ENCODE assay signal across 8 mouse cellular contexts in genomic region chr5:149831122-149831861, GRCm38 (mm10).
DNase-seq lines count a peak whose midpoint lies in the region; ATAC-seq and TF ChIP-seq lines count a peak whose summit lies in the region.

No protein-coding gene starts in this region.

- peak overlapping the region; percentile 44 for H3K4me3 ChIP-seq in forebrain, embryonic 16.5 days (replicated peaks; ENCODE audit: low read length)
- peak overlapping the region; percentile 55 for H3K4me3 ChIP-seq in layer of hippocampus, adult 2 months

- H3K36me3 ChIP-seq in forebrain, embryonic 16.5 days (ENCODE audit: control insufficient read depth, insufficient read depth) = no peaks in the 10 kb centered on the region

- no peaks in the 10 kb centered on the region for H3K27me3 ChIP-seq in forebrain, embryonic 16.5 days (replicated peaks; ENCODE audit: control insufficient read depth, insufficient read depth, low read length)

- peak overlapping the region; percentile 62 for H3K4me2 ChIP-seq in forebrain, embryonic 16.5 days (ENCODE audit: low read length)

- 3% methylated on average over 28 of the region's 28 CpGs for WGBS in forebrain, embryonic 16.5 days

- H3K4me1 ChIP-seq in forebrain, embryonic 16.5 days (replicated peaks; ENCODE audit: control insufficient read depth, insufficient read depth, low read length) = peaks cover 2% of the 10 kb centered on the region

- peak; percentile 80 for ATAC-seq in forebrain, embryonic 16.5 days

- TF ChIP-seq CTCF in layer of hippocampus, adult 2 months (conservative IDR thresholded peaks at IDR 0.05) = peak; percentile 97

- peak overlapping the region; percentile 71 for H3K9ac ChIP-seq in forebrain, embryonic 16.5 days (replicated peaks; ENCODE audit: low read depth, low read length)

- H3K27ac ChIP-seq in forebrain, embryonic 16.5 days (ENCODE audit: low read length) = peak overlapping the region; percentile 48; the same call in 1 of the 2 replicates
- H3K27ac ChIP-seq in layer of hippocampus, adult 2 months = peak overlapping the region; percentile 49; the same call in 1 of the 2 replicates

- no peaks in the 10 kb centered on the region for H3K9me3 ChIP-seq in forebrain, embryonic 16.5 days (ENCODE audit: control insufficient read depth, low read length)

- DNase-seq in CD8-positive naive resting alpha-beta T cell, adult 2 months (ENCODE audit: low read depth in 2 of 2, low spot score in 2 of 2) = peak; percentile 19 to 35
- DNase-seq in cerebellum, adult 18-20 months = peak; percentile 54 to 67
- DNase-seq in heart, postnatal 4 days = peak; percentile 77
- DNase-seq in layer of hippocampus, adult 2 months (ENCODE audit: low spot score in 2 of 2) = peak; percentile 58 to 78
- DNase-seq in lung, adult 18-20 months = peak; percentile 19 to 36
- peak; percentile 4 for DNase-seq in ovary, adult 18-20 months (ENCODE audit: low spot score)
- DNase-seq in thymus, postnatal 0 days (ENCODE audit: low spot score) = peak; percentile 70

Comparison
In these comparisons a context has a peak if more than half of its experiments do, and no peak if none do; other contexts are left out.
1. Peak in every context shown above with its lines: DNase-seq, ATAC-seq, H3K4me3 ChIP-seq and H3K27ac ChIP-seq.
2. DNase-seq: peak in every context shown above with its lines; median percentile 77 in heart, postnatal 4 days; 70 in thymus, postnatal 0 days; 68 in layer of hippocampus, adult 2 months; 60 in cerebellum, adult 18-20 months; 28 in lung, adult 18-20 months; 27 in CD8-positive naive resting alpha-beta T cell, adult 2 months; 4 in ovary, adult 18-20 months.